Mouse (Mus musculus) thymus, adult 18-20 months (tissue): ENCODE data around the gene Acbd6.

Source experiments
- DNase-seq, 2 experiments: peaks; one replicate each; pipeline ENCODE4 v3.0.0; 2022; ENCODE audit warnings: mixed read lengths in 2 of 2

Gene Acbd6

DNA sequence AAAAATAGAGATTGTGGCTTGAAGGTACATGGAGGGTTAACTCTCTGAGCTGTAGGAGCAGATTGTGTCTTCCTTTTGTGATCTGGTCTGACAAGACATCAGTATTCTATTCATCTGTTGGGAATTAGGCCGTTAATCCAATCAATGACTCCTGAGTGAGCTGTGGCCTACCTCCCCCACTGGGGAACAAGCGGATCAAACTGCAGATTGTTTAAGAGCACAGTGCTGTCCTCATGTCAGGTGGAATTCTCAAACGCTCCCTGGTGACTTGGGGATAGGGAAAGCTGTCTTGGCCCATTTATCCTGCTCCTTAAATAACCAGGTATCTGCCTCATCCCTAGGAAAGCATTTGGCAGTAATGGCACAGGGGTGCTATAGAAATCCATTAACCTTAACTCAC is 97.0 kb downstream of the Acbd6 start:
- no peak for DNase-seq

DNA sequence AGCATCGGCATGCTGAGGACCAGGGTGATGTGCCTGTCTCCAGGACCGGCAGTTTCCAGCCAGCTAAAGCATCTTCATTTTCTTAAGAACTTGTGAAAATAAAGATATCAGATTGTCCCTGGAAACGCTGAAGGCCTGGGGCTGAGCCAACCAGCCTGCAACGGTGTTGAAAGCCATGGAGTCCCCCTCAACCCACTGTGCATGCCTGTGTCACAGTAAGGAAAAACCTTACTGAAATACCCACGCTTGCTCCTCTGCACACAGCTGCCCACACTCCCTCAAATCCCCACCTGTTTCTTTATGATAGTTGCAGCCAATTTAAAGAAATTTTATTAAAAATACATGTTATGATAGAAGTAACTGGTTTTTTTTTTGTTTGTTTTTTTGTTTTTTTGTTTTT is 98.4 kb downstream of the Acbd6 start:
- DNase-seq, result no peak

DNA sequence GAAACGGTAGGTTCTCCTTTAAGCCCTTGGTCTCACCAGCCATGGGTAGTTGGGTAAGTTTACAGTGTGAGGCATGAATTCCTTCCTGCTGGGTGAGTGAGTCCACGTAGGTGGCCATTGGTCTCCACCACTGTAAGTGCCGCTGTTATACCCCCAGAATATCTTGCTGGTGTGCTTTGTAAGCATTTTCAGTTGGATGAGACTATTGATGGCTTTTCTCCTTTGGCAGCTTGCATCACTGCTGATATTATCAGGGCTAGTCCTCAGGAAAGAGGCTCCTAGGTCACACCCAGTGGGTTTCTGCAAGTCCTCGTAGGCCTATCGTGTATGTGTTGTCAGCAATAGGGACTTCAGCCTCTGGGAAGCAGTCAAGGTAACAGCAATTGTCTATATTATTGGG is 106.1 kb downstream of the Acbd6 start:
- no peak for DNase-seq

DNA sequence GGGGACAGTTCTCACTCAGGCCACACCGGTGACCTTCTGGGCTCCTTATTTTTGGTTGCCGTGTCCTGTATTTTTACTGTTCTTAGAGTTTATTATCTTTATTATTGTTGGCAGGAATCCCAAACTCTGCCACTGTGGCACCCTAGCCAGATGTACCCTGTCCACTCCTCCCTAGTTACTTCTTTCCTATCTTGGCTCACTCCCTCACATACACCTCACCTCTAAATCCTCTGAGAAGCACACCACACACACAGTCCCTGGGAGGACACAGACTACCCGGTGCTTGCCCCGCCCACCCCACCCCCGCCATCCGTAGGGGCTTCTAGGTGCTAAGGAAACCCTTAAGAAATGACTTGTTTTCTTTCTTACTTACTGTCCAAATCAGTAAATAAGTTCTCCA is 117.7 kb downstream of the Acbd6 start:
- no peak for DNase-seq

DNA sequence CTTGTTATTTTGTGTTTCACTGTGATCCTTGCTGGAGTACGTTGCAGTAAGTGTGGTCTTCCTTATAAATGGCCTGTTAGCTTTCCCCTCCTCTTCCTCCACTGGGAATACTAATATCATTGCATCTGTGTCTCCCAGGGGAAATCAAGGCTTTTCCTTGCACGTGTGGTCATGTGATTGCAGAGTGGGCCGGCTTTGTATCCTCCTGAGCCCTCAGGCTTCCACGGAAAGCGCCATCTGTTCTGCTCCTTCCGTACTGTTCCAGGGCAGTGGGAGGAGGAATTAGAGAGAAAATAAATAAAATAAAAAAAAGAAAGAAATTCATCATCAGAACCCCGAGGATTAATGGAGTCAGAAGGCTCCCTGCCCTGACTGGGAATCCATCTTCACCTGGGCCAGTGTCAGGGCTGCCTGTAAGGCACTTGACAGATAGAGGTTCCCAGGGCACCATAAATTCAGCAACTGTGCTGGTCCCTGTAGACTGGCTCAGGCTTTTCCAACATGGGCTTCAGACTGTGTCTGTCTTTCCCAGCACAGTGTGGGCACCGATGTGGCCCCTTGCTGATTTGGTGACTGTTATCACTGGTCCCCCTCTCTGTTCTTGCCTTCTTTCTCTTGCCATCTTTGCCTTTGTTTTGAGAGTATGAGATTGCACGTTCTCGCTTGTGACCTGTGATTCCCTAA is 123.3 kb downstream of the Acbd6 start:
- no peak for DNase-seq

DNA sequence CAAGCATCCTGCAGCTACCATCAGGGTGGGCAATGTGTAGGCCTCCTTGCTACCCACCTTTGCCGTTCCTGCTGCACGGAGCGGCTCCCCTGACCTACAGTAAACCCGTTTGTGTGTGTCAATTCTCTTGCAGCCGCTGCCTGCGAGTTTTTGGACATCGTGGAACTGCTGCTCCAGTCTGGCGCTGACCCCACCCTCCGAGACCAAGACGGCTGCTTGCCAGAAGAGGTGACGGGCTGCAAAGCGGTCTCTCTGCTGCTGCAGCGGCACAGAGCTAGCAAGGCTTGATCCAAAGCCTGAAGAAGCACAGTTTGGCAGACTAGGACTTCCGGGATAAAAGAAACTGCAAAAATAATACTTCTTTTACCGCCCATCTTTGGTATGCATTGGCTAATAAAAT is 128.9 kb downstream of the Acbd6 start:
- no peak for DNase-seq

DNA sequence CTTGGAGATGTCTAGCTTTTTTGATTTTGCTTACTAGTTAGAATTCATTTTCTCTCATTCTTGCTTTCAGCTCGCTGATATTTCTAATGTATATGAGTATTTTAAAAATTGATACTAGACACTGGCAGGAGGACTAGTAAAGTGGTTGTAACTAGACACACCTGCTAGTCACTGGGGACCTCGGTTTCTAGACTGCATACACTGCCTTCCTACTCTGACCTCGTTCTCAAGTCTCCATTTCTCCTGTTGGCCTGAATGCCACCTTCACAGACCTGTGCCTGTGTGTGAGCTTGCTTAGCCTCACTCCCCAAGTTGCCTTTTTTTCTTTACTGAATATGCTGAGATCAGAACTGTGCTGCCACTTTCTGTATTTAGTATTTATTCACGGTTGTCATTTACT is 131.2 kb downstream of the Acbd6 start:
- DNase-seq, result no peak

DNA sequence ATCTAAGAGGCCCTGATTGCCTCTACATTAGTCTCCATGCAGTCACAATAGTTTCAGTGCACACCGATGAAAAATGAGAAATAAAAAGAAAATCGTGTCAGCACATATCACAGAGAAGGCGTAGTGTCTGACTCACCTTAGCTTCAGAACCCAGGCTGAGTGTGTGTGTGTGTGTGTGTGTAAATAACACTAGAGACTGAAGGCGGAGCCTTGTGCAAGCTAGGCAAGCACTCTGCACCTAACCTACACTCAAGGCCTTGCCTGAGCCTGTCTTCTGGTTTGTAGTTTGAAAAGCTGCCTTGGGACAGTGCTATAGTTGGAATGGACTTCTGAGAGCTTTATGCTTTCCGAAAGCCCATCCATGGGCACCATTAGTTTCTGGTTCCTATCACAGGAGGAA is 131.6 kb downstream of the Acbd6 start:
- DNase-seq, result no peak

DNA sequence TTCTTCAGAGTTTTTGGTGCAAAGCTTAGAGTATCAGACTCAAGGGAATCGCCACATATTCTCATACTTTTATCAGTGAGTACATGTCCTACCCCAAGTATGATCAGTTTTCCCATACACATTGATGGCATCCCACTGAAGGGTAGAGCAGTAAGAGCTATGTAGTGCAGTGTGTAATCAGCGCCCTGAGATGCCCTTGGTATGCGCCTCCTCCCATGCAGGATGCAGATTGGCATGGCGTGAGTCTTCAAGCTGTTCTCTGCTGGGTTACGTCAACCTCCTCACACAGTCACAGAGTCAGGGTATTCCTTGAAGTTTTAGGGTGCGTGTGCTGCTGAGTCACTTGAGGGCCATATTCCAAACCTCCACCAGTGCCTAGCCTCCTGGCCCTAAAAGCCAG is 134.3 kb downstream of the Acbd6 start:
- DNase-seq, result no peak

DNA sequence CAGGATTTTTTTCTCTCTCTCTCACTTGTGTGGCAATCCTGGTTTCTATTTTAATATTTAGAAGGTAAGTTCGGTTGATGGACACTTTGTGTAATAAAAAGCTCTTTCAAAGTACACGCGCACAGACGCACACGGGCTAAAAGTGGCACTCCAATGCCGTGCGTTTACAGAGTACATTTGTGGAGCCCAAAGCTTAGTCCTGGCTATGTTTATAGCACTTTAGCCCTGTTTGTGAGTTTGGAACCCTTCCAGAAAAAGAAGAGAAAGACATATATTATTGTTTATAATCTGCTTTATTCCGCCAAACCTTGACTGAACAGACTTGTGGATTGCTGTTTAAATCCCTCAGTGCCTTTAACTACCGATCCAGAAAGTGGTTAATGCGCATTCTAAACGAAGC is 135.1 kb downstream of the Acbd6 start:
- no peak for DNase-seq

DNA sequence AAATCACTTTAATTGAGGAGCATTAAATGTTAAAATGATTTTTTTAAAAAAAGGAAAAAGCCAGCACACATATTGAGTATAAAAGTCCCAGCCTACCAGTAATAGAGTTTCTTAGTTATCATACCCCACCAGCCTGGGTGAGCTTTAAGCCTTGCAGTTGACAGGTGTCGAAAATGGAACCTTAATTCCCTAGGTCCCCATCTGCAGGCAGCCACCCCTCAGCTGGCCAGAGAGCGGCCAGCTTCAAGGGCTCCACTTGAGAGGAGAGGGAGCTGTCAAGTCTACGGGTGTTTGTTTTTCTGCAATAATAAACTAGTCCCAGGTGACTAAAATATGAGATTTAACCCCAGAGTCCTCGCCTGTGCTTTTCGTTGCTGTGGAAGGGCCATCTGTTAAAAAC is 135.5 kb downstream of the Acbd6 start:
- no peak for DNase-seq

DNA sequence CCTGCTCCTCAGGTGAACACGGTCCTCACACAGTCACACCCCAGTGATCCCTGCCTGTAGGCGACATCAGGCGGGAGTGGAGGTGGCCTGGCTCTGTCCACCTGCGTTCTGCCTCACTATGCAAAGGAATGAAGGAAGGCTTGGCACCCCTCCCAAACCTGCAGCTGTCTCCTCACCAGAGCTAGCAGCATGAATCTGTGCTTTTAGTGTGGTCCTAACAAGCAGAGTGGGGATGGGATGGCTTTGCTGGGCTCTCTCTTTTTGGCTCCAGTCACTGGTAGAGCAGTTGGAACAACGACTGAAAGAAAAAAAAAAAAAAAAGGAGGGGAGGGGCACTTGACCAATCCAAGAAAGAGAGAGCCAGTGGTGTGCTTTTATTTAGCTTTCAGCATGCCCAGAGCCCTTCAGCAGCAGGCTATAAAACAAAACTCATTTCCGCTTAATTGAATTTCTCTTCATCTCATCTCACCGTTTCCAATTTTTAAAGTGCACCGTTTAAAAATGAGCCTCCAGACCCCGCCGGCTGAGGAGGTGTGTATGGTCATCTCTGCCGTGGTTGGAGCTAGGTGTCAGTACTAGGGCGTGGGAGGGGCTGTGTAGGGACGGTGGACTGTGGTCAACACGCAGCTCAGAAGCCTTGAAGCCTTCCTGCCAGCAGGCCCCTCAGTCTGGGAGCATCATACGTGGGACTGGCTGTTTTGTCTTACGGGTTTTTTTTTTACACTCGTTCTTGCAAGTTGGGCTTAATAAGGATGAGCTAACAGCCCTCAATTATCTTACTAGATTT is 140.6 kb downstream of the Acbd6 start:
- no peak for DNase-seq

DNA sequence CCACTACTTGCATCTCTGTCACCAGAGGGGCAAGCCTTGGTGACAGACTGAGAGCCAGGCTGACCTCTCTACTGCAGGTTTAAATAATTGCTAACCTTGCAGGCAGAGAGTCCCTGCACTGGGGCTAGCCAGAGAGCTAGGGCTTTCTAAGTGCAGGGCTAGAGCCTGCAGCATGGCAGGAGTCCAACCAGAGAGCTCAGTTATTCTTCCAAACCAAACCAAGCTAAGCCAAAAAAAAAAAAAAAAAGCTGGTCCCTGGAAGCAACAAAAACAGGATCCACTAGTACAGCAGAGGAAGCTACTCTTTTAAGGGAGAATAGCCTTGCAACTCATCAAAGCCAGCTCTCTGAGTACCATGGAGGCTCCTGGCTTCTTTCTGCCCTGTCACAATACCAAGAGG is 143.0 kb downstream of the Acbd6 start:
- no peak for DNase-seq

DNA sequence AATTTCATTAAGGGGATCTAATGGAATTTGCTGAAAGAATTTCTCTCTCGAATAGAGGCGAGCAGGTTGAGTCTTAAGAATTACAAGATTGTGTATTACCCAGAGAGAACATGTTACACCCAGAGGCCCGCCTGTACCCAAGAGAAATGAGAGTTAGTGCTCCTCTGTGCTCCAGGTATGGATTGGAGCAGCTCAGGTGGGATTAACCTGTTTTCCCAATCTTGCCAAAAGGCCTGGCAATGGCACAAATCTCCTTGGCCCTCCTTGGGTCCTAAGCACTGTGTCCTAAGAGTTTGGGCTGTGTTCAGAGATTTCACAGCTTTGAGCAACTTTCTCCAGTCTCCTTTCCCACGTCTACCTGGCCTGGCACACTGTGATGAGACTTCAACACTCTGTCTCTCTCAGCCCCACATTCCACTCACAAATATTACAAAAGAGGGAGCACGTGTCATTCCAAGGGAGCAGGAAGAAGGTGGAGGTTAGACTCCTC is 145.3 kb downstream of the Acbd6 start:
- DNase-seq, result no peak

DNA sequence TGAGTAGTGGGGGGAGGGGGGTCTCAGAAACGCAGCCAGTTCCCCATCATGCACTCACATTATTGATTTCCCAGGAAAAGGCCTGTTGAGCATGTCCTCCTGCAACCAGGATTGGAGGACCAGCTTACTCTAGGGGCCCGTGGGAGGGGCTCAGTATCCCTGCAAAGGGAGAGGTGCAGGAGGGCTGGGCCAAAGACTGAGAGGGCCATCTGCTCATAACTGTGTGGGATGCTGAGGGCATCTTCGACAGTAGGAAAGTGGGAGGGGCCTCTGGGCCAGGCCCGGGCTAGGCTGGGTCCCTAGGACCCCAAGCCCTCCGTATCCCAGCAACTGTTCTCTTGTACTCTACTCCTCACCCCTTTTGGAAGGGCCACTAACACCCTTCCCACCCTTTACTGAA is 146.3 kb downstream of the Acbd6 start:
- no peak for DNase-seq

DNA sequence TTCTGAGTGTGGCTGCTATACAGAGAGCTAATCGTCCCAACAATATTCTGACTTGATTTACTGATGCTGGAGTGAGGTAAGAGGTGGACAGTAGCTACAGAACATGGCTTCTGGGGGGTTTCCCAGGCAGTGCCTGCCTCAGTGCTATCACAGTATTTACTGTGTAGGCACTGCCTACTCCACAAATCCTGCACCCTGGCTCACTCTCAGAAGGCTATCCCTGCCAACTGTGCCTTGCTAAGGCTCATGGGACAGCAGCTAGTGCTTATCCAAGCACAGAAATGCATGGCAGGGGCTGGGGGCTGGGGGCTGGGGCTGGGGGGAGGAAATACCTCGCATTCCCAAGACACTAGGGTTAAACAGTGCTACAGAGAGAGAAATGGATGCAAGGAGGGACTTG is 155.4 kb downstream of the Acbd6 start:
- DNase-seq, result no peak

DNA sequence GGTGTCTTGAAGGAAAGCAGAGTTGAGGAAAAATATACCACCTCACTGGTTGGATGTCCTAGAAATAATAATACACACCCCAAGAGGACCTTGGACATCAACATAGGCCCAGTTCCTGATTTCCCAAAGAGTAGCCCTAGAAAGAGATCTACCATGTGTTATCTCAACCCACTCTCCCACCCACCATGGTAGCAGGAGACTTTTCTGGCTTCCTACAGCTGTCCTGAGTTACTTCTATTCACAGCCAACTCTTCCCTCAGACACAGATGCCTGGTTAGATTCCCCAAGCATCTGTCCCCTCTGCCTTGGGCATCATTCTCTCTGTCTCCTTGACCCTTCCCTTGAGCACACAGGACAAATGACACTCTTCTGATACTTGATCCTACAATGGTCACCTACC is 157.4 kb downstream of the Acbd6 start:
- no peak for DNase-seq

DNA sequence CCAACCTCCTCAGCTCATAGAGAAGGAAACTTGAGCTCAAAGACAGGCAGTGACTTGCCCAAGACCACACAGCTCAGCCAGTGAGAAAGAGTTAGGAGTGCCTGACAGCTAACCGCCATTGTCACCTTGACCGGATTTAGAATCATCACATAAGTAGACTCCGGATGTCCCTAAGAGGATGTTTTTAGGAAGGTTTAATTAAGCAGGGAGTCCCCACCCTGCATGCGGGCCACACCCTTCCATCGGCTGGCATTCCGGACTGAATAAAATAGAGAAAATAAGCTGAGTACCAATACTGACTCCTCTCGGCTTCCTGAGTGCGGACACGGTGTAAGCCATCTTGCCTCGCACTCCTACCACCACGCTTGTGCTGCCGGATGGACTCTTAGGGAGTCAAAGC is 159.4 kb downstream of the Acbd6 start:
- no peak for DNase-seq

DNA sequence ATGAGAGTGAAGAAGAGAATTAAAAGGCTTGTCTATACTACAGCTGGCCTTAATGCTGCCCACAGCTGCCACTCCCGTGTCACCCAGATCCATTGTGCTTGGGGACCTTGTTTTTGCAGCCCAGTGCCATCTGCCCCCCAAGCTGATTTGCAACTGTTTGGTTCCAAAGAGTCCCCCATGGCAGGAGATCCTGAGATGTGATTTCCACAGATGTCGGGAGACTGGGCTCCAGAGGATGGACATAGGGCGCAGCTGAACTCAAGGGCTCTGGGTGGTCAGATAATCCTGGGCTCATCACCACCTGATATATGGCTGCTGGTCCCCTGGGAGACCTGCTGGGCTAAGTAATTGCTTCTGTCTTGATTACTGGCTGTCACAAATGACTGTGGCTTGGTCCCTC is 160.9 kb downstream of the Acbd6 start:
- DNase-seq, result no peak

DNA sequence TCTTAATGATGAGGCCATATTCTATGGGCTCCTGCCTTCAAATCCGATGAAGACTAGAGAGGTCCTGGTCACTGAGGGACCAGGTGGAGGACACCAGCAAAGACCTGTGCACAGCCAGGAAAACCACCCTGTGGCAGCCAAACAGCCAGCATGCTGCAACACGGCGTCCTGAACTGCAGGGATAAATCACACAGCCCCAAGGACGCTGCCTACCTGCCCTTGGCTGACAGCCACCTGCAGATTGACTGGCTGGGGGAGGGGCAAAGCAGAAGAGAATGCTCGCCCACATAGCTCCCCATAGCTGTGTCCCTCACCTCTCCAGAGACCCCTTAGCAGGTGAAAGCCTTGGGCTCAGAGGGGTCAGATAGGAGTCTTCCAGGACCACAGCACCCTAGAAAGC is 162.1 kb downstream of the Acbd6 start:
- DNase-seq, result no peak

DNA sequence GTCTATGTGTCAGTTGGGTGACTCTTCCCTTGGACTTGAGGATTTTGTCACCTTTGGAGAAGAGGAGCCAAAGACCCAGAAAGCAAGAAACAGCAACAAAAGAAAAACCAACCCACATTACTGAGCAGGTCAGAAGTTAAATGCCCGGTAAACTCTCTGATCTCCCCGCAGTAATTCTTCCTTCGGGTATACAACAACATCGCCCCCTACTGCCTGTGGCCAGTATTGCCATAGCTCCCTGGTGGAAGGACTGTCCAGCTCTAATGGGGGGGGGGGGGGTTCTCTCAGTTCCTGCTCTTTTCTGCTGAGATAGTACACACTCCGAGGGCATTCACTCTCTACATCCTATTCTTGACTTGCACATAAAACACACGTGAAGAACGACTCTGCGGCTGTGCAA is 163.5 kb downstream of the Acbd6 start:
- no peak for DNase-seq

DNA sequence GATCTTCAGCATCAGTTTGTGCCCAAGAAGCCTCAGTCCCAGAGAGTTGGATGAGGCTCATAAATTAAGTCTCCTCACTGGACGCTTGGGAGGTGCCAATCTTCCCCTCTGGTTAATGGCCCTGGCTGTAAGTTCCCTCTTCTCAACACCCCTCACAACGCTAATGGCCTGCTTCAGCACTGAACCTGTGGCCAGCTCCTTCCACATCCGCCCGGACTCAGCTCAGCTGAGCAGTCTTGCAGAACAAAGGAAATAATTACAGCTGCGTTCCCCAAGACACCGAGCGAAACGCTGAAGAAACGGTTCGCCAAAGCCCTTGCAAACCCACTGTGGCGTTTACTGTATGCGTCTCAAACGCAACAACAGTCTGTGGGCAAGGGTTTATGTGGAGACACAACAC is 164.3 kb downstream of the Acbd6 start:
- DNase-seq, result no peak

DNA sequence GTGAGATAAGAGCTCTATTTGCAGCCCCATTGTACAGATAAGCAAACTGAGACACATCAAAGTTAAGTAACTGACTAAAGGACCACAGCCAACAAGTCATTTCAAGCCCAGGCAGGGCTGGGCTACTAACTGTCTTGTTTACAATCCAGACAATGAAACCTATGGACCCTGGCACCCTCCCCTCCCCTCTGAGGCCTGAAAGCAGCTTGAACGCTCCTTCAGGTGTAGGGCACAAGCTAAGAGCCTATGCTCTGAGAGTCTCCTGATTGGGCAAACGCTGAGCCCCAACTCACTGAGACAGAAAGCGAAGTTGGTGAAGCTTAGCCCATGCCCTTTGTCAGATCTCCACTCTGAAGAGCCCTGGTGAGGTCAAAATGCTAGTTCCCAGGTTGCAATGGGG is 166.4 kb downstream of the Acbd6 start:
- no peak for DNase-seq

DNA sequence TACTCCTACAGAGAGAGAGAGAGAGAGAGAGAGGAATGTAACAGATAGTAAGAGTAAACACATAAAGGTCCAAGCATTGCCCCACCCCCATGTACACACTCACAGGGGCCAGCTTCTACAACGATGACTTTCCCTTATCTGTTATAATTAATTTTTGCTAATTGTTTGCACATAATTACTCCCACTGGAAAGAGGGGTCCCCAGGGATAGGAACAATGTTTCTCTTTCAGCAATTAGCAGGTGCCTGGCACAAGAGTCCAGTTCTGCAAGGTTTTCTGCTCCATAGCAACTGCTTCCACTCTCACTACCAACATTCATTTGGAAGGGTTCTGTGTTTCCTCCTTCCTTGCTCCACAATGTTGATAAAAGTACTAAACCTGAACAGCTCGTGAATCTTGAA is 168.0 kb downstream of the Acbd6 start:
- DNase-seq, result no peak

DNA sequence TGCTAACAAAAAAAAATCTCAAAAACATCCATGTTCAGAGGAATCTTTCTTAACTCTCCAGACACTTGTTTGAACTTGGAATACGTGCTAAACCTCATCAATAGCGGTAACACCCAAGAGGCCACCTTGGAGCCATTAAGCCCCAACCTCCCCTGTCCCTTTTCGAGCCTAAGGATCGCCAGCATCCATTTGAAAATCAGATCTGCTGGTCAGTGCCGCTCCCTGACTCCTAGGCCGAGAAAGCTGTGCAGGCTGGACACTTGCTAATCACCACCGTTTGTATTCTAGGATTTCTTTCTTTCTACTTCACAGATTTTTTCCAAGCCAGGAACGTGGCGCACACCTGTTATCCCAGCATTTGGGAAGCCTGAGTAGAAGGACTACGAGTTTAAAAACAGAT is 169.9 kb downstream of the Acbd6 start:
- no peak for DNase-seq
